Comparison of ENCODE assay signal across 7 mouse cellular contexts in genomic region chr11:55405601-55406469, GRCm38 (mm10). TPM values are rescaled to one million over a fixed set of nuclear protein-coding genes. Genes with fewer than 3 reads are reported as not detected.
A peak's percentile ranks its signal among the peaks of the same experiment; 100 is the strongest.
DNase-seq lines count a peak whose midpoint lies in the region; ATAC-seq lines count a peak whose summit lies in the region.

No protein-coding gene starts in this region.

- no peak overlapping the region for H3K4me2 ChIP-seq in heart, embryonic 16.5 days (ENCODE audit: low read depth, low read length)
- no peak overlapping the region for H3K4me2 ChIP-seq in liver, embryonic 12.5 days

- H3K36me3 ChIP-seq in heart, embryonic 16.5 days (ENCODE audit: control insufficient read depth, insufficient read depth) = peaks cover 85% of the 10 kb centered on the region
- peaks cover 19% of the 10 kb centered on the region; the same call in 1 of the 2 replicates for H3K36me3 ChIP-seq in liver, embryonic 12.5 days
- H3K36me3 ChIP-seq in forebrain, embryonic 10.5 days (replicated peaks) = peaks cover 94% of the 10 kb centered on the region

- H3K9ac ChIP-seq in heart, embryonic 16.5 days (ENCODE audit: low read length) = no peak overlapping the region
- no peak overlapping the region for H3K9ac ChIP-seq in liver, embryonic 12.5 days

- no peak overlapping the region for H3K4me3 ChIP-seq in heart, embryonic 16.5 days (ENCODE audit: low read length)
- no peak overlapping the region for H3K4me3 ChIP-seq in liver, embryonic 12.5 days
- no peak overlapping the region for H3K4me3 ChIP-seq in forebrain, embryonic 10.5 days

- 0 out of 2 replicates have a peak, but pooled peaks cover 2% of the 10 kb centered on the region for H3K4me1 ChIP-seq in heart, embryonic 16.5 days (ENCODE audit: control insufficient read depth, insufficient read depth, low read length)
- no peaks in the 10 kb centered on the region for H3K4me1 ChIP-seq in liver, embryonic 12.5 days
- peaks cover 6% of the 10 kb centered on the region for H3K4me1 ChIP-seq in forebrain, embryonic 10.5 days

- peak overlapping the region; percentile 83 for H3K27ac ChIP-seq in heart, embryonic 16.5 days (ENCODE audit: low read length)
- H3K27ac ChIP-seq in liver, embryonic 12.5 days = peak overlapping the region; percentile 22; the same call in 1 of the 2 replicates
- H3K27ac ChIP-seq in forebrain, embryonic 10.5 days = no peak overlapping the region

- WGBS in heart, embryonic 16.5 days = 53% methylated on average over 8 of the region's 8 CpGs
- WGBS in liver, embryonic 12.5 days (ENCODE audit: insufficient replicate concordance) = 44% methylated on average over 8 of the region's 8 CpGs
- 75% methylated on average over 8 of the region's 8 CpGs for WGBS in forebrain, embryonic 10.5 days

- peak; percentile 86 for DNase-seq in Muller cell, postnatal 12 days (ENCODE audit: inconsistent ontology term)
- DNase-seq in adrenal gland, adult 8-10 months = peak; percentile 90
- no peak for DNase-seq in forebrain, embryonic 10.5 days (ENCODE audit: extremely low spot score, low spot score)
- no peak for DNase-seq in right cerebral cortex, postnatal 25 days

- H3K9me3 ChIP-seq in heart, embryonic 16.5 days (replicated peaks; ENCODE audit: control insufficient read depth, low read length) = no peaks in the 10 kb centered on the region
- H3K9me3 ChIP-seq in liver, embryonic 12.5 days (replicated peaks) = no peaks in the 10 kb centered on the region
- H3K9me3 ChIP-seq in forebrain, embryonic 10.5 days = no peaks in the 10 kb centered on the region

- no peaks in the 10 kb centered on the region for H3K27me3 ChIP-seq in heart, embryonic 16.5 days (ENCODE audit: control insufficient read depth, insufficient read depth, low read length)
- H3K27me3 ChIP-seq in liver, embryonic 12.5 days (replicated peaks) = no peaks in the 10 kb centered on the region
- no peaks in the 10 kb centered on the region for H3K27me3 ChIP-seq in forebrain, embryonic 10.5 days (ENCODE audit: poor library complexity, severe bottlenecking)

- peak; percentile 64 for ATAC-seq in heart, embryonic 16.5 days (replicated peaks; ENCODE audit: extremely low read depth, insufficient read depth, low FRiP score)
- ATAC-seq in liver, embryonic 12.5 days = no peak
- no peak for ATAC-seq in cerebellum, adult (ENCODE audit: insufficient number of reproducible peaks, low FRiP score, low TSS enrichment)

RNA-seq across cellular contexts. Expression of gene Sparc, which starts 17.1 kb away (rescaled TPM):
- total RNA-seq in adrenal gland, adult 8-10 months (2022) = 1,000 to 10,000 TPM; 1,201 to 2,025 (median 1,729) TPM
- polyA plus RNA-seq in heart, embryonic 16.5 days (2015; fragmentation: Nextera tagmentation; extraction: Ambion mirVana) = 1,876 and 1,966 TPM in 2 replicates
- polyA plus RNA-seq in liver, embryonic 12.5 days (2016; fragmentation: Nextera tagmentation; extraction: Ambion mirVana) = 167 and 173 TPM in 2 replicates
- 311 and 318 TPM in 2 replicates for polyA plus RNA-seq in forebrain, embryonic 10.5 days (2016; fragmentation: Nextera tagmentation; extraction: Ambion mirVana)

RNA-seq across cellular contexts. Expression of gene Atox1, which starts 55.2 kb away (rescaled TPM):
- total RNA-seq in adrenal gland, adult 8-10 months (2022) = 100 to 1,000 TPM; 171 to 396 (median 303) TPM
- polyA plus RNA-seq in heart, embryonic 16.5 days (2015; fragmentation: Nextera tagmentation; extraction: Ambion mirVana) = 213 and 263 TPM in 2 replicates
- polyA plus RNA-seq in liver, embryonic 12.5 days (2016; fragmentation: Nextera tagmentation; extraction: Ambion mirVana) = 203 and 210 TPM in 2 replicates
- polyA plus RNA-seq in forebrain, embryonic 10.5 days (2016; fragmentation: Nextera tagmentation; extraction: Ambion mirVana) = 215 and 218 TPM in 2 replicates

Comparison
In these comparisons a context has a peak if more than half of its experiments do, and no peak if none do; other contexts are left out.
1. DNase-seq: peak in Muller cell, postnatal 12 days (single experiment) and adrenal gland, adult 8-10 months (single experiment); none in forebrain, embryonic 10.5 days (single experiment) and right cerebral cortex, postnatal 25 days (single experiment).